Mouse (Mus musculus) erythroblast, embryonic 14.5 days (primary cell): ENCODE results near the gene Rad51d. TPM values are rescaled to one million over a fixed set of nuclear protein-coding genes. Genes with fewer than 3 reads are reported as not detected.

Experiments used
- H3K27me3 ChIP-seq: 2 replicates; pipeline ENCODE4 v1.6.1; 2012; ENCODE audit warnings: inconsistent platforms; ENCODE audit not compliant: control insufficient read depth
- H3K36me3 ChIP-seq: 2 replicates; pipeline ENCODE4 v1.6.1; 2012; ENCODE audit warnings: mild to moderate bottlenecking, inconsistent platforms; ENCODE audit not compliant: control insufficient read depth
- H3K4me1 ChIP-seq: 2 replicates; pipeline ENCODE4 v1.6.1; 2012; ENCODE audit warnings: inconsistent platforms; ENCODE audit not compliant: control insufficient read depth
- H3K4me3 ChIP-seq: replicated peaks from 2 replicates; pipeline ENCODE3; 2012; ENCODE audit warnings: moderate library complexity, mild to moderate bottlenecking, inconsistent platforms
- H3K9me3 ChIP-seq: 2 replicates; pipeline ENCODE4 v1.6.1; 2012; ENCODE audit warnings: low read length, inconsistent platforms, mixed read lengths; ENCODE audit not compliant: control insufficient read depth
- GATA1 ChIP-seq: IDR thresholded peaks from 2 replicates; pipeline ENCODE4 v1.6.1; 2012; ENCODE audit warnings: low read length, inconsistent platforms, mixed read lengths
- TAL1 ChIP-seq: IDR thresholded peaks from 3 replicates; pipeline ENCODE4 v1.6.1; 2012; ENCODE audit warnings: low read length, inconsistent platforms, mixed read lengths
- polyA plus RNA-seq: library from polyadenylated mRNA; stranded (reverse); fragments of >175 nt; gene quantifications from 2 replicates; pipeline ENCODE4 v1.2.3, GENCODE M21; 2012

Rad51d gene
- polyA plus RNA-seq, 1 experiment: 0.19 TPM

DNA sequence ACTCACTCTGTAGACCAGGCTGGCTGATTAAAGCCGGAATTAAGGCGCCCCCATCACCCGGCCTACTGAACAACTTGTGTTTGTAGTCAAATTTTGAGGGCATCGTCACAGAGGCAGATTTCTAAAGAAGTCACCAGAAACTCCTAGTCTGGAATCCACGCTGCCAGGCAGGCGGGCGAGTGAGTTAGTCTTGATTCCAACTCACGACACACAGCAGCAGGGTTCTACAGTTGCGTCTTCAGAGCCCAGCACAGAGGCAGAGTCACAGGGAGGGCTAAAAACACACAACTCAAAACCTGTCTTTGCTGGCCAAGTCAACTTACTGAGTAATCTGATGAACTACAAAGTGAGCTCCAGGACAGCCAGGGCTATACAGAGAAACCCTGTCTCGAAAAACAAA is 37.9 kb downstream of the Rad51d start:
- Histone ChIP-seq H3K36me3 (peaks cover 76% of the 10 kb centered on the region), H3K4me3 (no peak overlapping the region), H3K27me3 (no peaks in the 10 kb centered on the region), H3K4me1 (peaks cover 98% of the 10 kb centered on the region), H3K9me3 (no peaks in the 10 kb centered on the region)
- no peak for TF ChIP-seq GATA1
- no peak for TF ChIP-seq TAL1

GRCm38 (mm10) chr11:82852115-82852514 is 38.3 kb downstream of the Rad51d start:
- TF ChIP-seq TAL1 (no peak), GATA1 (no peak)
- peak overlapping the region; percentile 13 for H3K4me3 ChIP-seq
- H3K9me3 ChIP-seq: no peaks in the 10 kb centered on the region
- no peaks in the 10 kb centered on the region for H3K27me3 ChIP-seq
- peaks cover 75% of the 10 kb centered on the region for H3K36me3 ChIP-seq
- peaks cover 98% of the 10 kb centered on the region for H3K4me1 ChIP-seq

DNA sequence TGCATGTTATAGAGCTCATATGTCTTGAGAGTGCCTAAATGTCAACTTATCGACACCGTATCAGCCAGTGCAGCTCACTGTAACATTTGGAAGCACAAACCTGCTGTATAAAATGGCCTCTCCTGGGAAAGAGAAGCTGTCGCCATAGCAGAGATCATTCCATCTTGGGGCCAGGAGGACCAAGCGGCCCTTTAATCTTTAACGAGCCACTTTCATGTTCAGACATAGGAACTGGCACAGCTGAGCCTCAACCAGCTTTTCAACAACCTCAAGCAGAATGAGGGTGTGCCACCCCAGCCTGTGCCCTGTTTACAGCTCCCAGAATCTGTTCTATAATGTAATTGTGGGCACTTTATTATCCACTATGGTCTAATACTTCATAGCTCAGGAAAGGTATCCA is 40.2 kb downstream of the Rad51d start:
- no peak overlapping the region for H3K4me3 ChIP-seq
- TF ChIP-seq GATA1 (no peak), TAL1 (no peak)
- H3K27me3 ChIP-seq: no peaks in the 10 kb centered on the region
- no peaks in the 10 kb centered on the region for H3K9me3 ChIP-seq
- H3K36me3 ChIP-seq: peaks cover 64% of the 10 kb centered on the region
- peaks cover 97% of the 10 kb centered on the region for H3K4me1 ChIP-seq

DNA sequence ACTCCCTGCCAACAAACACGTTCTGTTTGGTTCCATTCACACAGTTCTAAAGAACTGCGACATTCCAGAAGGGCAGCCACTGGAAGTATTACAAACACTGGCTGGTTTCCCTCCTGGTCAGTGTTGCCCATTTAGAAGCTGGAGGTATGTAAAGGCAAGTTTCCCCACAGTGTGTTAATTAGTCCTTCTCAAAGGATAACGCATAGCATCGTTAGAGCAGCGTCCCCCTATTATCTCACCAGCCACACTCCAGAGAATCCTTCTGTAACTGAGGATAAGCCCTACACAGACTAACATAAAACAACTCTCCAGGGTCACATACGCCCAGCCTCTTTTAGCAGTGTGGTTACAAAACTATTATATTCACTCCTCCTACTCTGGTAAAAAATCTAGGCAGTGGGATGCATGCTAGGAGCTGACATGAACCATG is 42.8 kb downstream of the Rad51d start:
- no peaks in the 10 kb centered on the region for H3K27me3 ChIP-seq
- peaks cover 97% of the 10 kb centered on the region for H3K4me1 ChIP-seq
- peaks cover 69% of the 10 kb centered on the region for H3K36me3 ChIP-seq
- H3K4me3 ChIP-seq: peak overlapping the region; percentile 54
- TF ChIP-seq GATA1: peak; percentile 90
- peak; percentile 94 for TF ChIP-seq TAL1
- H3K9me3 ChIP-seq: no peaks in the 10 kb centered on the region

GRCm38 (mm10) chr11:82846938-82847337 is 43.5 kb downstream of the Rad51d start:
- Histone ChIP-seq H3K36me3 (peaks cover 67% of the 10 kb centered on the region), H3K4me1 (peaks cover 95% of the 10 kb centered on the region), H3K9me3 (no peaks in the 10 kb centered on the region), H3K27me3 (no peaks in the 10 kb centered on the region), H3K4me3 (peak overlapping the region; percentile 54)
- TF ChIP-seq GATA1 (no peak), TAL1 (no peak)

DNA sequence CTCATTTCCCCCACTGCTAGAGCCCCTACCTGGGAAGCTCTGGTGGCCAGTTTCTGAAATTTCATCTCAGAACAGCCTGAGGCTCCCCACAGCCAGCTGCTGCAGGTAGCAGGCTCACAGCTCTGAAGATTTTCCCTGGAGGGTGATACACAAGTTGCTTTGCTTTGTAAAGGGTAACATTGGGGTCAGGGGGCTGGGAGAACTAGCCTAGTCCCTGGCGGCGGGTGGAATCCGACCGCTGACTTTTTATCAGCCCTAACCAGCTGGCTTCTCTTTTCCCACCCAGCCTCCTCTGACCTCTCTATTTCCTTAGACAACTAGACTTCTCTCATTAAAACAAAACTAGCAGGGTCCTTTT is 44.4 kb downstream of the Rad51d start:
- Histone ChIP-seq H3K4me1 (peaks cover 94% of the 10 kb centered on the region), H3K4me3 (peak overlapping the region; percentile 75), H3K27me3 (no peaks in the 10 kb centered on the region), H3K9me3 (no peaks in the 10 kb centered on the region), H3K36me3 (peaks cover 67% of the 10 kb centered on the region)
- TF ChIP-seq GATA1 (peak; percentile 62), TAL1 (peak; percentile 85)

- H3K4me1 ChIP-seq: peaks cover 94% of the 10 kb centered on the region
Measured at GRCm38 (mm10) chr11:82845415-82846078, 44.9 kb downstream of the Rad51d start.

DNA sequence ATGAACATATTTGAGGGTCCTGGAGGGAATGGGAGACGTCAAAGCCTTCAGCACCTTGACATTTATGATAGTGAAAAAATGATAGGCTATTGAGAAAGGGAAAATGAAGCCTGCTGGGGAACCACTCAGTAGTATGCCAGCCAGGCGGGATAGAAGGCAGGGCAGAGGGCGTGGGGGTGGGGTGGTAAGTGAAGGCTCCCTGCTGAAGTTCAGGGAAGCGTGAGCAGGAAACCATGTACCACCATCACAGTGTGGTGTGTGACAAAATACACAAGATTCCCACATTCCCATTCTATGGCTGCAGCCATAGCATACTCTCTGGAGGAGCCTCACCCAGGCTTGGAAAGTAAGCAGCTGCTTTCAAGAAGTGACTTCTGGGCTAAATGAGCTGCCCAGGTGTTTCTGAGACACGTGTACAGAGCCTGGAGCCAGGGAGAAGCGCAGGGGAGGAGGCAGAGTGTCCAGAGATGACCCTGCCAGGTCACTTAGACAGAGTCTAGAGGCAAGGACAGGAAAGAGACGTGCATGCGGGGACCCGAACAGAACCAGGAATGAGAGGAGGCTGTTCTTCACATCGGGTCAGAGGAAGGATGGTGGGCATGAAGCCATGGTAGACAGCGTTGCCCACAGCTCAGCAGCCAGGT is 45.5 kb downstream of the Rad51d start:
- H3K36me3 ChIP-seq: peaks cover 66% of the 10 kb centered on the region
- H3K27me3 ChIP-seq: no peaks in the 10 kb centered on the region
- H3K4me1 ChIP-seq: peaks cover 94% of the 10 kb centered on the region
- H3K9me3 ChIP-seq: no peaks in the 10 kb centered on the region
- peak overlapping the region; percentile 75 for H3K4me3 ChIP-seq
- TF ChIP-seq GATA1 (no peak), TAL1 (no peak)

More at GRCm38 (mm10) chr11:82845415-82846078, 44.9 kb downstream of the Rad51d start:
- no peak for TF ChIP-seq TAL1
- no peak for TF ChIP-seq GATA1
- Histone ChIP-seq H3K9me3 (no peaks in the 10 kb centered on the region), H3K4me3 (peak overlapping the region; percentile 75), H3K27me3 (no peaks in the 10 kb centered on the region), H3K36me3 (peaks cover 66% of the 10 kb centered on the region)

GRCm38 (mm10) chr11:82838511-82838910 is 51.9 kb downstream of the Rad51d start:
- Histone ChIP-seq H3K4me3 (no peak overlapping the region), H3K4me1 (peaks cover 74% of the 10 kb centered on the region), H3K9me3 (no peaks in the 10 kb centered on the region), H3K36me3 (peaks cover 92% of the 10 kb centered on the region), H3K27me3 (no peaks in the 10 kb centered on the region)
- no peak for TF ChIP-seq GATA1
- TF ChIP-seq TAL1: no peak
